Mouse (Mus musculus) kidney, adult 18-20 months (tissue): ENCODE measurements around the gene Abcc1.

Experiments used
- DNase-seq: peaks from one replicate; pipeline ENCODE4 v3.0.0; 2021

Abcc1 gene

DNA sequence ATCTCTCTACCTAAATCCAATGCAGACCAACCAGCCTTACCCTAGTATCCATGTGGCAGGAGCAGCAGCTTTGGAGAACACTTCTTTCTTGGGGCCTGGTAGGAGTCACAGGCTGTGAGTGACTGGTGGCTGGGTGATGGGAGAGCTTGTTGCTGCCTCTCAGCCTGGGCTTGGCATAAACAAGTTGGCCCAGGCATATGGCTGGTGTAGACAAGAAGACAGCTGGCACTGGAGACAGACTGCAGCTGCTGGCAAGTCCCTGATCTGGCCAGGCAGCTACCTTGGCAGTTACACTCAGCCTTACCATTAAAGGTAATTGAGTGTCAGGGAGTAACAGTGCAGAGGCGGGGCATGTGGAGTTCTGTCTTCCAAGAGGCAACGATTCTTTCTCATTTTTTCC lies 16.0 kb downstream of the Abcc1 start:
- DNase-seq: peak; percentile 34

DNA sequence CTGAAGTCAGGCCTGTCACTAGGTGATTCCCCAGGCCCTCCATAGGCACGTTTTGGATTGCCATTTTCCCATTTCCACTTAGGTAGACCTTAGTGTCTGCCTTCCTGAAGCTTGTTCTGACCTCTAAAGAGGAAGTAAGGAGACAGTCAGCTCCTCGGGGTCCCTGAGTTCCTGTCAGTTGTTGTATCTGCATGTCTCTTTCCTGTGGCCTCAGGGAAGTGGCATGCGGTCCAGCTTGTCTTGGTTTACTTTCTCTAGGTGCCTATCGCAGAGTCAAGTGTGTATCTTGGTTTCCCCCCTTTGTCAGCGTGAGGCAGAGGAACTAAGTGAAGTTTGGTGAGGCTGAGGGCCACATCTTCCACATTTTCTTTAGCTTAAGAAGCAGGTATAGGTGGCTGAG lies 17.3 kb downstream of the Abcc1 start:
- no peak for DNase-seq

DNA sequence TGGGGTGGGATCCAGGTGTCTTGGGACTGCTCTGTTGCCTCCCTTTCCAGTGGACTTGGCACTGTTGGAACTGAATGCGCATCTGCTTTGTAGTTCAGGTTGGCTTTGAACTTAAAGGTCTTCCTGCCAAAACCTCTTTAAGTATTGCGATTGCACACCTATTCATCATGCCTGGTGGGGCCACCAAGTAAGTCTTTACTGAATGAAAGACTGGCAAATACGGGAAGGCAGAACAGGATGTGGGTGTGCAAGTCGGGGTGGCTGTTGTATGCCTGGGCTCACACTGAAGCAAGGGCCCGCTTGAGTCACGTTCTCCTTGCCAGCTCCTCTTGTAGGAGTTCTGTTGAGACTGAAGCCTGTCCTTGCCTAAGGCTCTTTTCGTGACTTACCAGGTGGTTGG lies 18.5 kb downstream of the Abcc1 start:
- no peak for DNase-seq

GRCm38 (mm10) chr16:14381061-14381665 lies 19.8 kb downstream of the Abcc1 start:
- DNase-seq: no peak

DNA sequence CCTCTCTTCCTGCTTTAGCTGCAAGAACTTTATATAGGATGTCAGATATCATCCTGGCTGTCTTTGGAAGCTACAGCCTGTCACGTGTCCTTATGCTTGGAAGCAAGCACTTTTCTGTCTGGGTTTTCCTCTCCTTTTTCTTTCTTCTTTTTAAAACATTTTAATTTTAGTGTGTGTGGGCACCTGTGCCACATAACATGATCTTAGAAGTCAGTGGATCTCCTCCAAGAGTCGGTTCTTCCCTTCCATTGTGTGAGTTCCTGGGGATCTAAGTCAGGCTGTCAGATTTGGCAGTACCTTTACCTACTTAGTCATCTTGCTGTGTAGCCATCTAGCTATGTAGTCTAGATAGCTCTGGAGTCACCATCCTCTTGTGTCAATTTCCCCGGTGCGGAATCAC lies 37.9 kb downstream of the Abcc1 start:
- no peak for DNase-seq

DNA sequence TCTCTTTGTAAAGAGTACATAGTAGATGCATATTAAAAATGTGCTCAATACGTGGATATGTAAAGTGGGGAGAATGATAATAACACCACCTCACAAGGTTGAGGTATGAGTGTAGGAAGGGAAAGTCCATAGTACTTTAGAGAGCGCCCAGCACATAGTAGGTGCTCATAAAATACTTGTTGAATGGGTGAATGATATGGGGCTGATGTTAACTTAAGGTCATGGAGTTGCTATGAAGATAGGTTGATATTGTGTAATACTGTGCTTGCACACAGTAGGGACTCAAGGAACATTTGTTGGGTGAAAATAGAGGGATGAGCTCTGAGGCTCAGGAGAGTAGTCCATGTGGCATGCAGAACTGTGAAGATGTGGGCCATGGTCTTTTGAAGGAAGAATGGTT lies 42.1 kb downstream of the Abcc1 start:
- DNase-seq: no peak

- no peak for DNase-seq
These were observed 44.3 kb downstream of the Abcc1 start for GRCm38 (mm10) chr16:14405636-14406035.

DNA sequence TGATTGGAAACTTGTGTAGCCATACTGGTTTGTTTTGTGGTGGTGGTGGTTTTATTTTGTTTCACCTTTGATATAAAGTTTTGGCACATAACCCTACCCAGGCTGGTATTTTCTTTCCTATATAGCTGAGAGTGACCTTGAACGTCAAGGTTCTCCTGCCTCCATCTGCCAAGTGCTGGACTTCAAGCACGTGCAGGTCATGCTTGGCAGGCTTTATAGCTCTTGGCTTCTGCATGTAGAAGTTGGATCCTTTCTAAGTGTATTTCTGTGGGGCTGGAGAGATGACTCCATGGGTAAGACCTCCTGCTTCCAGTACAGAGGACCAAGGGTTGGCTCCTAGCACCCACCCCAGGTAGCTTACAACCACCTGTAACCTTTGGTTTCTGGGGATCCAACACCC lies 47.8 kb downstream of the Abcc1 start:
- DNase-seq: peak; percentile 19

- no peak for DNase-seq
These were observed 48.4 kb downstream of the Abcc1 start for GRCm38 (mm10) chr16:14409776-14410175.

DNA sequence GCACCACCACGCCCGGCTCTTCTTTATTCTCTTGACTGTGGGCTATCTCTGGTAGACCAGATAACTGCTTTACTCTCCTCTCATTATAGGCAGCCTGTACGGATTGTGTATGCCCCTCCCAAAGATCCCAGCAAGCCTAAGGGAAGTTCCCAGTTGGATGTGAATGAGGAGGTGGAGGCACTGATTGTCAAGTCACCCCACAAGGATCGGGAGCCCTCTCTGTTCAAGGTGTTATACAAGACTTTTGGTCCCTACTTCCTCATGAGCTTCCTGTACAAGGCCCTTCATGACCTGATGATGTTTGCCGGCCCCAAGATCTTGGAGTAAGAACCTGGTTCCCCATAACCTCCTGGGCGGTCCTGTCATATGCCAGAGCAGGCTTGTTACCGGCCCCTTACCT lies 49.3 kb downstream of the Abcc1 start:
- no peak for DNase-seq

DNA sequence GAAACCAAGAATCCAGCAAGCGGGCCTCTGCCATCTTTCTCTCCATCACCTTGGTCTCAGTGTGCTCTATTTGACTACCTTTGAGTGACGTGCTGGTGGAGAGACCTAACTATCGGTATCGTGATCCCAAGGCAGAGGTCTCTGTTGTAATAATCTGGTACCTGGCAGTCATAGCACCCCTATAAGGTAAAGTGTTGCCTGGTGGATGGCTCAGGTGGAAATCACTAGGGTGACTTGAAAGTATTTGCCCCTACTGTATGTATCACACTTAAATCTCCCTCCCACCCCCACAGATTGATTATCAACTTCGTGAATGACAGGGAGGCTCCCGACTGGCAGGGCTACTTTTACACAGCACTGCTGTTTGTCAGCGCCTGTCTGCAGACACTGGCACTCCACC lies 49.8 kb downstream of the Abcc1 start:
- DNase-seq: no peak

DNA sequence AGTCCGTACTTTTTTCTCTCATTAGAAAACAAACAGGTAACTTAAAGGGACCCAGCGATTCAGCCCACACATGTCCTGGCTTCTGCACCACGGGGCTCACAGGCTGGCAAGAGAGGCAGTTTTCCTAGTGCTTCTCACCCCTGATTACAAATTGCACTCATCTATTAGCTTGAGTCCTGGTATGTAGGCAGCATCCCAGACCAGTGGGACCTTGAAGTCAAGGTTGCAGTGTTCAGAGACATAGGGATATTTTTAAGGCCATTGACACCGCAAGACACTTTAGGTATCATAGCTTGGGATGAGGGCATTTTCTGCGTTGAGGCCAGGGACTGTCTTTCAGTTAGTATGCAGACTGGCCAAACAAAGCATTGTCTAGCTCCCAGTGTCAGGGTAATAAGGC lies 51.2 kb downstream of the Abcc1 start:
- DNase-seq: no peak

DNA sequence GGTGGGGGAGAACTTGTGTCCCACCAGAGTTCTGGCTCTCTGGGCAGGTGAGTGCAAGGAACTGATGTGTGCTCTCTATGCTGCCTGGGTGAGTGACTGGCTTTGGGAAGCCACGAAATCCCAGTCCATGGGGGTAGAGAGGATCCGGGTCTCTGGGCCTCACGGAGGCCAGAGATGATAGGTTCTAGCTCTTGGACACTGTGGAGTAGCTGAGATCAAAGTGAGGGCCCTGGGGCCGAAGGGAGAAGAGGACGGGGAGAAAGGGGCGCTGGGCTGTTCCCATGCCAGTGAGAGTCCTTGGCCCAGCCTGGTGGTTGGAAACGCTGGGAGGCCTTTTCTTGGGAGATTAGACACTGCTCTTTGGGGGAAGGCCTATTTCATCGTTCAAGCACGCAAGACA lies 53.8 kb downstream of the Abcc1 start:
- DNase-seq: no peak

DNA sequence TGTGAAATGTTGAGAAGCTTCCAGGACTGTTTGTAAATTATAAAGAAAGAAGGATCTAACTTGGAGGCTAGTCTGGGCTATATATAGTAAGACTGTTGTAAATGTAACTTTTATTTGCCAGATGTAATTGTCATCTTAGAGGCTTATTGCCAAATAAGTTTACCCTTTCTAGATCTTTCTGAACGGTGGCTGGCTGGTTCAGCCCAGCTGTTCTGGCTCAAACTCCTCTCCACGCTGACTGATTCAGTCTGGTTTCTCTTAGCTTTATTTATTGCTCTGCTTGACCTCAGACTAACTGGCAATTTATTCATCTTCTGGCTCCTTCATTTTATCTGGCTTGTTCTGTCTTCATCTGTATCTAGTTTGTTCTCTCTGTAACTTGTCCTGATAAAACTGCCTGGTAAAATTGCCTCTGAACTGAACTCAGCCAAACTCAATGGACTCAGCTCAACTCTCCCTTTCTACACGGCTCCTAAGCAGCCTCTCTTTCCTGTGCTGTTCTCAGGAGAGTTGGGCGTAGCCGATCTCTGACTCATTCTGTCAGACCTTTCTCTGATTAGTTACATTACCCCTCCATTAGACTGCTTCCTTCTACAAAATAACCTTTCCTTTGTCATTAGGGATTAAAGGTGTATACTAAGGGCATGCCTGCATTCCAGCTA lies 55.7 kb downstream of the Abcc1 start:
- DNase-seq: no peak

- peak; percentile 41 for DNase-seq
These were observed 59.3 kb downstream of the Abcc1 start for GRCm38 (mm10) chr16:14420496-14421132.

DNA sequence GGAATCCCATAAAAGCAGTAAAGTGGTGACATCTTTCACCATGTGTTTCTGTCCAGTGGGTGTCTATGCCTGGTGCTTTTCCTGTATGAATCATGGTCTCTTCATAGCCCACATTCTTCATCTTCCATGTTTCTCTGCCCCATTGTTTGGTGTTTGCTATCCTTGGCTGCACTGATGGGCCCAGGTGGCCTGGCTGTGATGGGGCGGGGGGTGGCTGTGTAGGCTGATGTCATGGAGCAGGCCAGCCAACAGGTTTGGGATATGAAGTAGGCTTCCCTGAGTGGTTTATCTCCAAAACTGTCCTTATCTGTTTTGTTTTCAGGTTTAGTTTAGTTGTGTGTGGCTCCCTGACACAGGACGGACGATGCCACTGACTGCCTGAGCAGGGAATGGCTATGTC lies 60.7 kb downstream of the Abcc1 start:
- no peak for DNase-seq

DNA sequence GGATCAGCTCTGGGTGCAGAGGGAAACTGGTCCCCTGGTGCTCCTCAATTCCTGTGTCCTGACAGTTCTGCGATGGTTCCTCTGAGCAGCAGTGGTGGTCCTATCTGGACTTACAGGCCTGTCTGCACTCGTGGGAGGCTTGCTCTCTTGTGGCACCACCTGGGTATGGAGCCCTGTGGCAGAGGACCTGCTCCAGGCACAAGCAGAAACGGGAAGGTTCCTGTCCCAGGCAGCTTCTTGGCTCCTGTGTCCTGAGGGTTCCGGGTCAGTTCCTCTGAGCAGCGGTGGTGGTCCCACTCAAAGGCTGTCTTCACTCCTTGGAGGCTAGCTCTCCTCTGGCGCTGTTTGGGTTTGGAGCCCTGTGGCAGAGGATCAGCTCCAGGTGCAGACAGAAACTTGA lies 68.0 kb downstream of the Abcc1 start:
- DNase-seq: no peak

- DNase-seq: no peak
These were observed 71.6 kb downstream of the Abcc1 start for GRCm38 (mm10) chr16:14432996-14433395.

DNA sequence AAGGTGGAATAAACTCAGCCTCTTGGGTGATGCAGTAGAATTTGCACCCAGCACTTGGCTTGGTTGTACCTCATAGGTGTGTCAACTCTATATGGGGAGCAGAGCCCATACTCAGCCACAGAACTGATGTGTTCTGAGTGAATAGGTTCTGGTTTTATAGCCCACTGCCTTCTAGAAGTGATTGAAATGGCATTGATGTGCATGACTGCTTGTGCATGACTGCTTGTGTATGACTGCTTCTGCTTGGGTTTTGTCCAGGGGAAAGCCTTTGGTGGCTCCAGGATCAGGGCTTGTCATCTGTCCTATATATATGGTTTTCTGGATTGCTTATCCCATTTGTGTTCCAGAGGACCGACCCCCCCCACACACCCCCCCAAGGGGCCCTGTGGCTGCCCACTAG lies 74.2 kb downstream of the Abcc1 start:
- no peak for DNase-seq

- no peak for DNase-seq
These were observed 76.2 kb downstream of the Abcc1 start for GRCm38 (mm10) chr16:14437446-14437982.

GRCm38 (mm10) chr16:14438561-14438960 lies 77.2 kb downstream of the Abcc1 start:
- no peak for DNase-seq

GRCm38 (mm10) chr16:14439081-14439480 lies 77.7 kb downstream of the Abcc1 start:
- DNase-seq: no peak

GRCm38 (mm10) chr16:14439801-14440614 lies 78.7 kb downstream of the Abcc1 start:
- DNase-seq: no peak
